Mouse (Mus musculus) olfactory bulb, adult 2 months (tissue): ENCODE measurements around the gene Olfr97.

Experiments used
- CTCF ChIP-seq: fragments of 200-500 bp; IDR thresholded peaks from 2 replicates; pipeline ENCODE4 v1.5.1; 2012; ENCODE audit warnings: low read depth, mild to moderate bottlenecking, low read length, moderate library complexity; ENCODE audit not compliant: insufficient read depth
- POLR2A ChIP-seq: fragments of 200-500 bp; IDR thresholded peaks from 2 replicates; pipeline ENCODE4 v1.6.1; 2012; ENCODE audit warnings: mild to moderate bottlenecking, low read depth, low read length, moderate library complexity; ENCODE audit not compliant: insufficient read depth

DNA sequence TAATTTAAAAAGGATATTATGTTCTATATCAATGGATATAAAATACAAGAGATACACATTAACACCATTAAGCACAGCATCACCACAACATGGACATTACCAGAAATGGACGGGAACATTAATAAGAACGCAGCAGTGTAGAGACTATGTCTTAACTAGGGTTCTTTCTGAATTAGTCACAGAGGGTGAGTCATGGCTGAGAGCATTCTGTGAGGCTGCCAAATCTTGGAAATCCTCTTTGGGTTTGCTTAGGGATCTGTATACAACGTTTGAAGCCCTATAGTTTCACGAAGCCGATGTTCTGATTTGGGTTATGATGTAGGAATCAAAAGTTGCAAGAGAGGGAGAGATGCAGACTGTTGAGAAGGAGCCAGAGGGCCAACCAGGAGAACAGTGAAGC lies 42.3 kb downstream of the Olfr97 start:
- TF ChIP-seq CTCF (no peak), POLR2A (no peak)
